In genomic region chr2:157366762-157367161, GRCm38 (mm10) we compare ENCODE assay signal across 9 mouse cellular contexts. TPM values are rescaled to one million over a fixed set of nuclear protein-coding genes. Genes with fewer than 3 reads are reported as not detected.
A peak's percentile ranks its signal among the peaks of the same experiment; 100 is the strongest.
DNase-seq lines count a peak whose midpoint lies in the region; ATAC-seq lines count a peak whose summit lies in the region.
"Had no signal": no experiment of that assay in that cellular context is flagged by ENCODE, and none has a peak within 500 bp of the region (broad histone marks: within the 10 kb centered on the region; RNA-seq: fewer than 3 reads in every experiment).

No protein-coding gene starts in this region.

- H3K9ac ChIP-seq in hindbrain, embryonic 14.5 days, result peak overlapping the region; percentile 98; the same call in 1 of the 2 replicates
- no peak overlapping the region for H3K9ac ChIP-seq in midbrain, embryonic 12.5 days (replicated peaks)

- H3K9me3 ChIP-seq in hindbrain, embryonic 14.5 days (ENCODE audit: control insufficient read depth, low read length), result no peaks in the 10 kb centered on the region
- no peaks in the 10 kb centered on the region for H3K9me3 ChIP-seq in midbrain, embryonic 12.5 days

- no peaks in the 10 kb centered on the region for H3K27me3 ChIP-seq in hindbrain, embryonic 14.5 days (ENCODE audit: control insufficient read depth, insufficient read depth, low read length)
- H3K27me3 ChIP-seq in midbrain, embryonic 12.5 days, result no peaks in the 10 kb centered on the region

- H3K4me2 ChIP-seq in hindbrain, embryonic 14.5 days (replicated peaks), result peak overlapping the region; percentile 95
- peak overlapping the region; percentile 90 for H3K4me2 ChIP-seq in midbrain, embryonic 12.5 days (replicated peaks)

- H3K4me1 ChIP-seq in hindbrain, embryonic 14.5 days (replicated peaks; ENCODE audit: control insufficient read depth, insufficient read depth, low read length), result peaks cover 19% of the 10 kb centered on the region
- peaks cover 22% of the 10 kb centered on the region for H3K4me1 ChIP-seq in midbrain, embryonic 12.5 days

- DNase-seq in heart, adult 11 months, result peak; percentile 92
- no peak for DNase-seq in heart, postnatal 14 days
- DNase-seq in c-Kit-positive CD71-positive TER-119-positive erythroid progenitor cells, embryonic 14.5 days (ENCODE audit: low spot score), result peak; percentile 17
- no peak for DNase-seq in hindbrain, embryonic 14.5 days (ENCODE audit: low spot score)
- DNase-seq in right cerebral cortex, adult 18-20 months, result no peak
- no peak for DNase-seq in adipocyte (ENCODE audit: low spot score)
- DNase-seq in layer of hippocampus, adult 9-10 months (ENCODE audit: low spot score), result no peak

- peak overlapping the region; percentile 99; the same call in 1 of the 2 replicates for H3K4me3 ChIP-seq in hindbrain, embryonic 14.5 days (replicated peaks; ENCODE audit: low read length)
- peak overlapping the region; percentile 84; the same call in 1 of the 2 replicates for H3K4me3 ChIP-seq in midbrain, embryonic 12.5 days

- intact Hi-C loops in heart, postnatal 14 days (cut with DNase I), result no loop called here

- 88% methylated on average over 9 of the region's 9 CpGs for WGBS in hindbrain, embryonic 14.5 days
- 89% methylated on average over 9 of the region's 9 CpGs for WGBS in midbrain, embryonic 12.5 days

- peak overlapping the region; percentile 93 for H3K27ac ChIP-seq in hindbrain, embryonic 14.5 days
- no peak overlapping the region for H3K27ac ChIP-seq in midbrain, embryonic 12.5 days (replicated peaks)

- no peaks in the 10 kb centered on the region for H3K36me3 ChIP-seq in hindbrain, embryonic 14.5 days (replicated peaks; ENCODE audit: control insufficient read depth, insufficient read depth)
- H3K36me3 ChIP-seq in midbrain, embryonic 12.5 days, result peaks cover 4% of the 10 kb centered on the region; the same call in 1 of the 2 replicates

- no peak for ATAC-seq in hindbrain, embryonic 14.5 days (ENCODE audit: low FRiP score)
- ATAC-seq in midbrain, embryonic 12.5 days (ENCODE audit: low FRiP score, low read depth), result peak; percentile 10; the same call in 1 of the 2 replicates

RNA-seq across cellular contexts. Expression of gene Manbal, which starts 0.6 kb away (rescaled TPM):
- total RNA-seq in heart, postnatal 14 days (2021), result 10 to 100 TPM; 20.7 to 23.3 TPM
- 53.3 and 58.1 TPM in 2 replicates for polyA plus RNA-seq in hindbrain, embryonic 14.5 days (2014; fragmentation: Nextera tagmentation; extraction: Ambion mirVana)
- 66.5 and 75.6 TPM in 2 replicates for polyA plus RNA-seq in midbrain, embryonic 12.5 days (2016; fragmentation: Nextera tagmentation; extraction: Ambion mirVana)

RNA-seq across cellular contexts. Expression of gene Ghrh, which starts 19.5 kb away (rescaled TPM):
- total RNA-seq in heart, postnatal 14 days (2021), result not detected
- polyA plus RNA-seq in hindbrain, embryonic 14.5 days (2014; fragmentation: Nextera tagmentation; extraction: Ambion mirVana), result 0.58 and 0.94 TPM in 2 replicates
- polyA plus RNA-seq in midbrain, embryonic 12.5 days (2016; fragmentation: Nextera tagmentation; extraction: Ambion mirVana), result 1.0 and 1.1 TPM in 2 replicates
- polyA plus RNA-seq: C2C12 had no signal

RNA-seq across cellular contexts. Expression of gene Src, which starts 51.5 kb away (rescaled TPM):
- 1 to 10 TPM; 5.5 to 6.9 TPM for total RNA-seq in heart, postnatal 14 days (2021)
- 24.8 and 30.1 TPM in 2 replicates for polyA plus RNA-seq in hindbrain, embryonic 14.5 days (2014; fragmentation: Nextera tagmentation; extraction: Ambion mirVana)
- polyA plus RNA-seq in midbrain, embryonic 12.5 days (2016; fragmentation: Nextera tagmentation; extraction: Ambion mirVana), result 33.5 and 36.6 TPM in 2 replicates

Comparison
In these comparisons a context has a peak if more than half of its experiments do, and no peak if none do; other contexts are left out.
1. DNase-seq: peak in heart, adult 11 months (single experiment) and c-Kit-positive CD71-positive TER-119-positive erythroid progenitor cells, embryonic 14.5 days (single experiment); none in heart, postnatal 14 days (0 of 2), hindbrain, embryonic 14.5 days (single experiment), right cerebral cortex, adult 18-20 months (single experiment), adipocyte (single experiment) and layer of hippocampus, adult 9-10 months (single experiment).